Mouse (Mus musculus): Measurements from ENCODE around the gene Inip. TPM values are rescaled to one million over a fixed set of nuclear protein-coding genes. Genes with fewer than 3 reads are reported as not detected.

The Inip gene
- polyA plus RNA-seq (2017; shearing (Covaris generic)): 77.7 TPM

DNA sequence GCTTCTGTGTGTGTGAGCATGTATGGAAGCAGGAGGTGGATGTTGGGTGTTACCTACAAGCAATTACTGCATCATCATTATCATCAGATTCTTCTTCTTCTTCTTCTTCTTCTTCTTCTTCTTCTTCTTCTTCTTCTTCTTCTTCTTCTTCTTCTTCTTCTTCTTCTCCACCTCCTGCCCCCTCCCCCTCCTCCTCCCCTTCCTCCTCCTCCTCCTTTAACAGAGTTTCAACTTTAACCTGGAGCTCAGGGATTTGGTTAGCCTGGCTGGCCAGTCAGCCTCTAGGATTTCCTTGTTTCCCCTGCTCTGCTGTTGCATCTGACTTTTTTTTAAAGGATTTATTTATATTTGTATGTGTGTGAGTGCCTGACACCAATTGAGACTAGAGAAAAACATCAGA is at the start of gene Inip:
Gene Inip (minus strand): TSS at position 101 of the 400 bp plus-strand sequence.

DNA sequence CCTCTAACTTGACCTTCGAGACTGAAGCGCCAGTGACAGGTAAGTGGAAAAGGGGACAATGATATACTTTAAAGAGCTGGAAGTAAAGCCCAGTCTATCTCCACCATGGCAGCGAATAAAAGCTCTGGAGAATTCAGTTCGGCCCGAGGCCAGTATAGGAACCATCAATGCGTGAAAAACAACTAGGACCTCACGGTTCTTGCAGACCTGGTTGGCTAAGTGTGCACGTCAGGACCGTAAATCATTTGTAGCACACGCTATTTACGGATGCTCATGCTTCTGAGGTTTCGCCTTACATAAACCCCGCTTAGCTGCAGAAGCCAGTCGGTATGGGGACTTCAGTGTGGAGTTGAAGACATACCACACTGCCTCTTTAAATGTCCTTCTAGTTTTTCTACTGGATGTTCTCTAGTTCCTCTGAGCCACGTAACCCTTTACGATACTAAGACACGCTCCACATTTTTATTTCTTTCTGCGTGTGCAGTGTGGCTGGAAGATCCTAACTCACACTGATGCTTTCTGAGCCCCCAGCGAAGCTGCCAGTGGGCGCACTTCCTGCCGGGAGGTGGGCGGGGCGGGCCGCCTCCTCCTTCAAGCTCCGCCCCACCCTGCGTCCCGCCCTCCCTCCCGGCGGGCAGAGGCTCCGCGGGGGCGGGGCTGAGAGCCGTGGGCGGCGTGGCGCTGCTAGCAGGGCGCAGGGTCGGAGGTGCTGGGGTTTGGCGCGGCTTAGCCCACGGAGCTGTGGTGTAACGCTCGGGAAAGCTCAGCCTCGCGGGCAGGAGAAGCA is 4.0 kb upstream of the Inip start, which contains the start of gene Snx30:
Gene Snx30 (plus strand): TSS at position 660 of the 787 bp plus-strand sequence.

Other genes with a start within 250 kb of the Inip start
- gene Hsdl2, start 220.0 kb downstream of the Inip start, polyA plus RNA-seq (2017; shearing (Covaris generic)): 41.6 TPM
- gene E130308A19Rik, start 175.4 kb downstream of the Inip start, polyA plus RNA-seq (2017; shearing (Covaris generic)): 10.1 TPM
- 3.5 TPM for gene Snx30, start 4.3 kb upstream of the Inip start, polyA plus RNA-seq (2017; shearing (Covaris generic))
- not detected for gene Slc46a2, start 113.5 kb upstream of the Inip start, polyA plus RNA-seq (2017; shearing (Covaris generic))
- gene Mup4, start 159.1 kb upstream of the Inip start, polyA plus RNA-seq (2017; shearing (Covaris generic)): not detected
- not detected for gene Mup6, start 162.7 kb upstream of the Inip start, polyA plus RNA-seq (2017; shearing (Covaris generic))